Mouse (Mus musculus): ENCODE data around the gene Lrch4. TPM values are rescaled to one million over a fixed set of nuclear protein-coding genes. Genes with fewer than 3 reads are reported as not detected.

The Lrch4 gene
- polyA plus RNA-seq (2015; fragmentation: Nextera tagmentation; extraction: Ambion mirVana) = 24.8 and 31.1 TPM in 2 replicates

DNA sequence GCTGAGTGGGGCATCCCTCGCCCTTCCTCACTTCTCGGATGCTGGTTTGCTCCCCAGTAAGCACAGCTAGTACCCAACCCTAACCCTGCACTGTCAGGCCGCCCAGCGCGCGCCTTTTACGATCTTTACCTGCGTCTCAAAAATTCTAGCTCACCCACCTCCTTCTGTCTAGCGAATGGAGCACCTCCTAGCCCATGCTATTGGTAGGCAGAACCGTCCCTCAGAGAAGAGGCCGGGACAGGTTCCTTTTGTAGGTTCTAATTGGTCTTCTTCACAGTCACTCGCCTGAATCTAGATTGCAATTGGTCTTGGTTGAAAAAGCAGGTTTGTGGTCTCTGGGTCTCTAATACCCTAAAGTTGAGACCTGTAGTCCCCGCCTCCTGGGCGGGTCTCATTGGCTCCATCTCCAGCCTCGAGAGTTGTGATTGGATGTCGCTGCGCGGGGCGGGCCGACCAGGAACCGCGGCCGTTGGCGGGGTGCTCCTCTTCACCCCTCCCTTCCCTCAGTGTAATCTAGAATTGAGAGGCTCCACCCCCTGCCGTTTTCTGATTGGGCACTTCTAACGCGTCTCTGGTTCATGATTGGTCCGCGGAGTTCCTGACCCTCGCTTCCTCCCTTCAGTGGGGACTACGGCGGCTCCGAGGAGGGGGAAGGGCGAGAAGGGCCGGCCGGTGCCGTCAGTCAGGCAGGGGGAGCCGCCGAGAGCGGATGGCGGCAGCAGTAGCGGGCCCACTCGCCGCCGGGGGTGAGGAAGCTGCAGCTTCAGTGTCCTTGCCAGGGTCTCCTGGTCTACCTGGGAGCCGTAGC lies at the start of gene Lrch4, which contains the start of the genes Fbxo24 and Gm20605:
Gene Lrch4, plus strand, starts transcription at position 624 of the 808 bp plus-strand sequence.
Gene Fbxo24, minus strand, starts transcription at position 505 of the 808 bp plus-strand sequence.
Gene Gm20605, plus strand, starts transcription at position 678 of the 808 bp plus-strand sequence.
- H3K27me3 ChIP-seq (ENCODE audit: control insufficient read depth, insufficient read depth, low read length) = no peaks in the 10 kb centered on the region
- peak within 1 kb of the TSS; percentile 89 for H3K9ac ChIP-seq (ENCODE audit: low read length)
- WGBS = under 1% methylated on average over 46 of the region's 46 CpGs
- peak within 1 kb of the TSS; percentile 93 for H3K27ac ChIP-seq (ENCODE audit: low read length)
- H3K9me3 ChIP-seq (replicated peaks; ENCODE audit: control insufficient read depth, low read length) = no peaks in the 10 kb centered on the region
- peak within 1 kb of the TSS; percentile 91 for H3K4me2 ChIP-seq (ENCODE audit: low read depth, low read length)
- ATAC-seq (replicated peaks; ENCODE audit: extremely low read depth, insufficient read depth, low FRiP score) = peak; percentile 95
- H3K36me3 ChIP-seq (ENCODE audit: control insufficient read depth, insufficient read depth) = peaks cover under 1% of the 10 kb centered on the region; the same call in 1 of the 2 replicates
- H3K4me1 ChIP-seq (ENCODE audit: control insufficient read depth, insufficient read depth, low read length) = peaks cover 25% of the 10 kb centered on the region
- H3K4me3 ChIP-seq (ENCODE audit: low read length) = peak within 1 kb of the TSS; percentile 84

DNA sequence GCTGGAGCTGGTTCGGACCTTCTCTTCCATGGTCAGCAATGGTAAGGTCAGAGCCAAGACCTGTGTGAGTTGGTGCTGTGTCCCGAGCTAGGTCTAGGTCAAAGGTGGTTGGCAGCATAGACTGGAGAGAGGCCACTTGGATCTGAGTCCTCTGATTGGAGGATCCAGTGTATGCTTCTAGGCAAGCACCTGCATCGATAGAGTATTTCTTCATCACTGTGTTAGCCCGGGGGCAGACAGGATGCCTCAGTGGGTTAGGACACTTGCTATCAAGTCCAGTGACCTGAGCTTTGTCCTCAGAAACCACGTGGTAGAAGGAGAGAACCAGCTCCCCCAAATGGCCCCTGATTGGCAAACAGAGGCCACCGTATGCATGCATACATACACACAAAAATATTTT lies 48.7 kb upstream of the Lrch4 start:
- H3K27me3 ChIP-seq (ENCODE audit: control insufficient read depth, insufficient read depth, low read length) = peaks cover 19% of the 10 kb centered on the region; the same call in 1 of the 2 replicates
- H3K9ac ChIP-seq (ENCODE audit: low read length) = no peak overlapping the region

DNA sequence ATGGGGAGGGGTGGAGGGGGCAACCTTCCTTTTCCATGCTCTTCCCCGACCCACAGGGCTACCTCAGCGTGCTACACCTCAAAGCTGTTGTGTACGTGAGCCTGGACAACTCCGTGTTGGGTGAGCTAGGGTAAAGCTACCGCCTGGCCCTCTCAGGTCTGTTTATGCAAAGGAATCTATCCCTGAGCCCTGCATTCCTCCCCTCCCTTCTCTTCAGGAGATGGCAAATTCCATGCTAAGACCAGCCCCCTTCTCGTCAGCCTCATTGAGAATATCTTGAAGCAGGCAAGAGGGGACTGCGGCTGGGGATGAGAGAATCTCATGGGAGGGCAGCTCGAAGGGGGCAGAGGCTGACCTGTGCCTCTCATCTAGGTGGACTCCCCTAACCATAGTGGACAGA lies 46.2 kb upstream of the Lrch4 start:
- H3K4me3 ChIP-seq (ENCODE audit: low read length) = no peak overlapping the region
- H3K4me2 ChIP-seq (ENCODE audit: low read depth, low read length) = no peak overlapping the region
- H3K36me3 ChIP-seq (ENCODE audit: control insufficient read depth, insufficient read depth) = no peaks in the 10 kb centered on the region
- H3K9ac ChIP-seq (ENCODE audit: low read length) = no peak overlapping the region
- 18% methylated on average over 8 of the region's 8 CpGs for WGBS
- H3K4me1 ChIP-seq (ENCODE audit: control insufficient read depth, insufficient read depth, low read length) = peaks cover 7% of the 10 kb centered on the region; the same call in 1 of the 2 replicates
- peaks cover 19% of the 10 kb centered on the region; the same call in 1 of the 2 replicates for H3K27me3 ChIP-seq (ENCODE audit: control insufficient read depth, insufficient read depth, low read length)
- H3K27ac ChIP-seq (ENCODE audit: low read length) = no peak overlapping the region
- H3K9me3 ChIP-seq (replicated peaks; ENCODE audit: control insufficient read depth, low read length) = peaks cover 4% of the 10 kb centered on the region; the same call in 1 of the 2 replicates
- ATAC-seq (replicated peaks; ENCODE audit: extremely low read depth, insufficient read depth, low FRiP score) = no peak

More for the DNA sequence above, 48.7 kb upstream of the Lrch4 start:
- WGBS = 76% methylated on average over 6 of the region's 6 CpGs
- Histone ChIP-seq H3K4me3 (ENCODE audit: low read length) (no peak overlapping the region), H3K4me2 (ENCODE audit: low read depth, low read length) (no peak overlapping the region), H3K36me3 (ENCODE audit: control insufficient read depth, insufficient read depth) (no peaks in the 10 kb centered on the region), H3K27ac (ENCODE audit: low read length) (no peak overlapping the region), H3K4me1 (ENCODE audit: control insufficient read depth, insufficient read depth, low read length) (peaks cover 7% of the 10 kb centered on the region; the same call in 1 of the 2 replicates), H3K9me3 (replicated peaks; ENCODE audit: control insufficient read depth, low read length) (no peaks in the 10 kb centered on the region)
- ATAC-seq (replicated peaks; ENCODE audit: extremely low read depth, insufficient read depth, low FRiP score) = no peak

DNA sequence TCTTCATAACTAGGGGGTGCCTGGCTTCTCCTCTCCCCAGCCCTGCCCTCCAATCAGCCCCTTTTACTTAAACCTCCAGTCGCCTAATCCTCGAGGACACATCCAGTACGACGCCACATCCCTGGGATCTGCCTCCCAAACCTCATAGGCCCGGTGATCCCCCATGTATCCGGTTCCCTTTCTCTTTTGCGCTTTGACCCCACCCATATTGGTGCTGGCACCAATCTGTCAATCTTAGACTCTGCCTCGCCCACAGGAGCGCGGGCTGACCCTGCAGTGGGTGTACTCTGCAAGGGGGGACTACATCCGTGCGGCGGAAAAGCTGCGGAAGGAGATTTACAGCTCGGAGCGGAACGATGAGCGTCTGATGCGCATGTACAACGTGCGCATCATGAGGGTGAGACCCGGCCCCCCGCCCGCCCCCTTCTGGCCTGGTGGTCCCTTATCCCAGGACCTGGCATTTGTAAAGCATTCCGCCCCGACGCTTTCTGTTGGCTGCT lies 45.2 kb upstream of the Lrch4 start:
- Histone ChIP-seq H3K4me1 (ENCODE audit: control insufficient read depth, insufficient read depth, low read length) (peaks cover 7% of the 10 kb centered on the region; the same call in 1 of the 2 replicates), H3K27me3 (ENCODE audit: control insufficient read depth, insufficient read depth, low read length) (peaks cover 19% of the 10 kb centered on the region; the same call in 1 of the 2 replicates), H3K27ac (ENCODE audit: low read length) (no peak overlapping the region), H3K9me3 (replicated peaks; ENCODE audit: control insufficient read depth, low read length) (peaks cover 5% of the 10 kb centered on the region; the same call in 1 of the 2 replicates), H3K4me2 (ENCODE audit: low read depth, low read length) (peak overlapping the region; percentile 72), H3K4me3 (ENCODE audit: low read length) (peak overlapping the region; percentile 52), H3K9ac (ENCODE audit: low read length) (peak overlapping the region; percentile 66), H3K36me3 (ENCODE audit: control insufficient read depth, insufficient read depth) (no peaks in the 10 kb centered on the region)
- WGBS = 9% methylated on average over 27 of the region's 27 CpGs
- peak; percentile 45; the same call in 1 of the 2 replicates for ATAC-seq (replicated peaks; ENCODE audit: extremely low read depth, insufficient read depth, low FRiP score)

DNA sequence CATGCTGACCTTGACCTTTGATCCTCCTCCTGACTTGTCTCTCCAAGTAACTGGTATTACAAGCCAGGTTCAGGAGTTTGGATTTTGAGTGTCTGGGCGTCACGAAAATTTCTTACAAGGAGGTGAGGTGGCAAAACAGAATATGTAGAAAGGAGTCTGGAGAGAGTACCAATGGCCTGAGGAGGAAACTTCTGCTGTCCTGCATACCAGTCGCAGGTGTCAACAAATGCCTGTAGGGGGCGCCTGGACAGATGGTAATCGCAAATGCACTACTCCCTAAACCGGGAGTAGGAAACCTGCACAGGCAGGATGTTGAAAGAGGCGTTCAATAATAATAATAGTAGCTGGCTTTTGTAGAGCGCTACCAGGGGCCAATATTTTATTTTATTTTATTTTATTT lies 43.9 kb upstream of the Lrch4 start:
- Histone ChIP-seq H3K36me3 (ENCODE audit: control insufficient read depth, insufficient read depth) (no peaks in the 10 kb centered on the region), H3K27ac (ENCODE audit: low read length) (no peak overlapping the region), H3K4me2 (ENCODE audit: low read depth, low read length) (no peak overlapping the region), H3K27me3 (ENCODE audit: control insufficient read depth, insufficient read depth, low read length) (peaks cover 19% of the 10 kb centered on the region; the same call in 1 of the 2 replicates), H3K9ac (ENCODE audit: low read length) (no peak overlapping the region), H3K4me3 (ENCODE audit: low read length) (no peak overlapping the region), H3K4me1 (ENCODE audit: control insufficient read depth, insufficient read depth, low read length) (peaks cover 7% of the 10 kb centered on the region; the same call in 1 of the 2 replicates), H3K9me3 (replicated peaks; ENCODE audit: control insufficient read depth, low read length) (peaks cover 5% of the 10 kb centered on the region; the same call in 1 of the 2 replicates)
- 31% methylated on average over 8 of the region's 8 CpGs for WGBS
- no peak for ATAC-seq (replicated peaks; ENCODE audit: extremely low read depth, insufficient read depth, low FRiP score)

DNA sequence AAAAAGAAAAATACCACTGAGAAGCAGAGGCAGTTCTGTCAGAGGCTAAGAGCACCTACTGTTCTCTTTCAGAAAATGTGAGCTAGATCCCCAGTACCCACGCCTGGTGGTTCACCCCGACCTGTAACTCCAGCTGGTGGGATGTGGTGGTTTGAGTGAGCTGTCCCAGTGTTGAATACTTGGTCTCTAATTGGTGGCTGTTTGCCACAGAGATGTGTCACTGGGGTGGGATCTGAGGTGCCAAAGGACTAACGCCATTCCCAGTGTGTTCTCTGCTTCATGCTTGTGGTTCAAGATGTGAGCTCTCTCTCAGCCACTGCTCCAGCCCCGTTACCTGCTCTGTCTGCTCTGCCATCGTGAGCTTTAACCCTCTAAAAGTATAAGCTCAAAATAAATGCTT lies 38.4 kb upstream of the Lrch4 start:
- no peaks in the 10 kb centered on the region for H3K27me3 ChIP-seq (ENCODE audit: control insufficient read depth, insufficient read depth, low read length)
- no peak for ATAC-seq (replicated peaks; ENCODE audit: extremely low read depth, insufficient read depth, low FRiP score)
- 73% methylated on average over 5 of the region's 5 CpGs for WGBS

DNA sequence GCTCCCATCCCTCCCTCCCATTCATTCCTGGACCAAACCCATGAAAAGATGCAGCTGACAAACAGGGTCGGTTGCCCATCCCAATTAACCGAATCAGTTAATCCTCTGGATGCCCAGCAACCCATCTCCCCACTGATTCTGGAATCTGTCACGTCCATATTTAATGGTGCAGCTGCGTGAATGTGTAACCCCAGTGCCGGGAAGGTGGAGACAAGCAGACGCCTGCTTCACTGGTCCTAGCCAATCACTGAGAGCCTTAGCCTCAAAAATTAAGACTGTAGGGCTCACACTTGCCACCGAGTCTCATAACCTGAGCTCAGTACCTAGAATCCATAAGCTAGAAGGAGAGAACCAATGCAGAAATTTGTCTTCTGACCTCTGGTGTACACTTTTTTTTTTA lies 33.0 kb upstream of the Lrch4 start:
- H3K27ac ChIP-seq (ENCODE audit: low read length) = no peak overlapping the region
- peaks cover 9% of the 10 kb centered on the region; the same call in 1 of the 2 replicates for H3K4me1 ChIP-seq (ENCODE audit: control insufficient read depth, insufficient read depth, low read length)
- no peak overlapping the region for H3K9ac ChIP-seq (ENCODE audit: low read length)
- no peaks in the 10 kb centered on the region for H3K9me3 ChIP-seq (replicated peaks; ENCODE audit: control insufficient read depth, low read length)
- no peaks in the 10 kb centered on the region for H3K27me3 ChIP-seq (ENCODE audit: control insufficient read depth, insufficient read depth, low read length)
- no peaks in the 10 kb centered on the region for H3K36me3 ChIP-seq (ENCODE audit: control insufficient read depth, insufficient read depth)
- ATAC-seq (replicated peaks; ENCODE audit: extremely low read depth, insufficient read depth, low FRiP score) = no peak
- no peak overlapping the region for H3K4me3 ChIP-seq (ENCODE audit: low read length)
- 76% methylated on average over 7 of the region's 7 CpGs for WGBS
- no peak overlapping the region for H3K4me2 ChIP-seq (ENCODE audit: low read depth, low read length)

More for the DNA sequence above, 38.4 kb upstream of the Lrch4 start:
- H3K4me1 ChIP-seq (ENCODE audit: control insufficient read depth, insufficient read depth, low read length) = no peaks in the 10 kb centered on the region
- H3K4me3 ChIP-seq (ENCODE audit: low read length) = no peak overlapping the region
- H3K36me3 ChIP-seq (ENCODE audit: control insufficient read depth, insufficient read depth) = no peaks in the 10 kb centered on the region
- no peak overlapping the region for H3K4me2 ChIP-seq (ENCODE audit: low read depth, low read length)
- H3K9me3 ChIP-seq (replicated peaks; ENCODE audit: control insufficient read depth, low read length) = peaks cover 5% of the 10 kb centered on the region; the same call in 1 of the 2 replicates
- no peak overlapping the region for H3K9ac ChIP-seq (ENCODE audit: low read length)
- no peak overlapping the region for H3K27ac ChIP-seq (ENCODE audit: low read length)

DNA sequence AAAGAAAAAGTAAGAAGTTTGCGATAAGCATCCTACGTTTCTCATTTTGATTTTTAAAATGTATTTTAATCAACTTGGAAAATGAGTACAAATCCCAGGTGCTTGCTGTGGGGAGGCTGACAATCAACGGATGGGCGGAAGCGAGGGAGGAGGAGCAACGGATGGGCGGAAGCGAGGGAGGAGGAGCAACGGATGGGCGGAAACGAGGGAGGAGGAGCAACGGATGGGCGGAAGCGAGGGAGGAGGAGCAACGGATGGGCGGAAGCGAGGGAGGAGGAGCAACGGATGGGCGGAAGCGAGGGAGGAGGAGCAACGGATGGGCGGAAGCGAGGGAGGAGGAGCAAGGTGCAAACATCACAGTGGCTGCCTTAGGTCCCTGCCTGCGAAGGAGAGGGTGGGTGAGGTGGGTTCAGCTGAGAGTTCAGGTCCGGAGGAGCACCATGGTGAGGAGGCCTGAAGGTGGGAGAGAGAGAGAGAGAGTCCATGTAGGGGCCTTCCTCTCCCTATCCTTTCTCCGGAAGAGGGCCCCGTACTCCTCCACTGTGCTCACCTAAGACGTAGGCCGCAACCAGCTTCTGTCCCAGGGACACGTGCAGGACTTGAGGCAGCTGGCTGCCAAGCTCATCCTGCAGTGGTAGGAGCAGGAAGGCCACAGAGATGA lies 32.2 kb upstream of the Lrch4 start:
- ATAC-seq (replicated peaks; ENCODE audit: extremely low read depth, insufficient read depth, low FRiP score) = no peak
- no peaks in the 10 kb centered on the region for H3K36me3 ChIP-seq (ENCODE audit: control insufficient read depth, insufficient read depth)
- 0 out of 2 replicates have a peak overlapping the region, but pooled peaks have one; percentile 48 for H3K27ac ChIP-seq (ENCODE audit: low read length)
- 29% methylated on average over 27 of the region's 30 CpGs for WGBS
- no peaks in the 10 kb centered on the region for H3K9me3 ChIP-seq (replicated peaks; ENCODE audit: control insufficient read depth, low read length)
- peaks cover 9% of the 10 kb centered on the region; the same call in 1 of the 2 replicates for H3K4me1 ChIP-seq (ENCODE audit: control insufficient read depth, insufficient read depth, low read length)
- H3K27me3 ChIP-seq (ENCODE audit: control insufficient read depth, insufficient read depth, low read length) = no peaks in the 10 kb centered on the region
- H3K4me3 ChIP-seq (ENCODE audit: low read length) = no peak overlapping the region
- H3K4me2 ChIP-seq (ENCODE audit: low read depth, low read length) = no peak overlapping the region
- no peak overlapping the region for H3K9ac ChIP-seq (ENCODE audit: low read length)

Measured in heart, embryonic 16.5 days (tissue).